Mouse (Mus musculus): ENCODE data around the gene Gm1330. TPM values are rescaled to one million over a fixed set of nuclear protein-coding genes. Genes with fewer than 3 reads are reported as not detected.
"Not testable (repeated sequence)": the region's sequence is repeated elsewhere in the genome, so short reads cannot be mapped to it uniquely, and the experiment has no call there.

Gm1330 gene
- not detected in 2 replicates for polyA plus RNA-seq (2011; ENCODE audit: insufficient read depth, insufficient read length, low read depth, missing spikeins)

GRCm38 (mm10) chr2:149003151-149003550, at the start of gene Gm1330:
TSS of gene Gm1330 (minus strand) at chr2:149003251.
- H3K4me3 ChIP-seq (ENCODE audit: low read depth, low read length), result no peak within 1 kb of the TSS
- H3K9me3 ChIP-seq (replicated peaks; ENCODE audit: control insufficient read depth, insufficient read depth, low read length, poor library complexity, severe bottlenecking), result no peaks in the 10 kb centered on the region
- TF ChIP-seq EP300 (IDR thresholded peaks at IDR 0.05; ENCODE audit: insufficient read depth, low read depth, low read length), result no peak
- no peak for TF ChIP-seq POLR2A (IDR thresholded peaks at IDR 0.05; ENCODE audit: insufficient read depth, low read length)
- no peak for TF ChIP-seq CTCF (IDR thresholded peaks at IDR 0.05; ENCODE audit: low read depth, low read length)
- H3K27ac ChIP-seq (ENCODE audit: insufficient read depth, low read length), result no peak within 1 kb of the TSS
- H3K36me3 ChIP-seq (ENCODE audit: control insufficient read depth, insufficient read depth, low read length, poor library complexity, severe bottlenecking), result no peaks in the 10 kb centered on the region
- H3K4me1 ChIP-seq (ENCODE audit: control insufficient read depth, insufficient read depth, low read length), result no peaks in the 10 kb centered on the region
- no peak within 1 kb of the TSS for H3K9ac ChIP-seq (ENCODE audit: low read depth, poor library complexity, severe bottlenecking)
- H3K27me3 ChIP-seq (ENCODE audit: control insufficient read depth, insufficient read depth, low read length, poor library complexity, severe bottlenecking), result no peaks in the 10 kb centered on the region

- not testable (repeated sequence) for H3K27me3 ChIP-seq (ENCODE audit: control insufficient read depth, insufficient read depth, low read length, poor library complexity, severe bottlenecking); H3K27ac ChIP-seq (ENCODE audit: insufficient read depth, low read length); H3K4me3 ChIP-seq (ENCODE audit: low read depth, low read length); H3K9me3 ChIP-seq (replicated peaks; ENCODE audit: control insufficient read depth, insufficient read depth, low read length, poor library complexity, severe bottlenecking); H3K4me1 ChIP-seq (ENCODE audit: control insufficient read depth, insufficient read depth, low read length); H3K36me3 ChIP-seq (ENCODE audit: control insufficient read depth, insufficient read depth, low read length, poor library complexity, severe bottlenecking); H3K9ac ChIP-seq (ENCODE audit: low read depth, poor library complexity, severe bottlenecking)
Measured at GRCm38 (mm10) chr2:149017137-149017536, 14.1 kb upstream of the Gm1330 start, which contains the start of gene Gm10750. TSS of gene Gm10750 (minus strand) at chr2:149017237.

GRCm38 (mm10) chr2:149004826-149005225, 1.8 kb upstream of the Gm1330 start:
- no peak overlapping the region for H3K4me3 ChIP-seq (ENCODE audit: low read depth, low read length)
- H3K9me3 ChIP-seq (replicated peaks; ENCODE audit: control insufficient read depth, insufficient read depth, low read length, poor library complexity, severe bottlenecking), result no peaks in the 10 kb centered on the region
- no peak overlapping the region for H3K9ac ChIP-seq (ENCODE audit: low read depth, poor library complexity, severe bottlenecking)
- no peaks in the 10 kb centered on the region for H3K36me3 ChIP-seq (ENCODE audit: control insufficient read depth, insufficient read depth, low read length, poor library complexity, severe bottlenecking)
- H3K4me1 ChIP-seq (ENCODE audit: control insufficient read depth, insufficient read depth, low read length), result no peaks in the 10 kb centered on the region
- no peak for TF ChIP-seq EP300 (IDR thresholded peaks at IDR 0.05; ENCODE audit: insufficient read depth, low read depth, low read length)
- no peak for TF ChIP-seq POLR2A (IDR thresholded peaks at IDR 0.05; ENCODE audit: insufficient read depth, low read length)
- TF ChIP-seq CTCF (IDR thresholded peaks at IDR 0.05; ENCODE audit: low read depth, low read length), result no peak
- H3K27ac ChIP-seq (ENCODE audit: insufficient read depth, low read length), result no peak overlapping the region
- no peaks in the 10 kb centered on the region for H3K27me3 ChIP-seq (ENCODE audit: control insufficient read depth, insufficient read depth, low read length, poor library complexity, severe bottlenecking)

- Histone ChIP-seq H3K9me3 (replicated peaks; ENCODE audit: control insufficient read depth, insufficient read depth, low read length, poor library complexity, severe bottlenecking) (no peaks in the 10 kb centered on the region), H3K27ac (ENCODE audit: insufficient read depth, low read length) (no peak overlapping the region), H3K4me3 (ENCODE audit: low read depth, low read length) (no peak overlapping the region), H3K9ac (ENCODE audit: low read depth, poor library complexity, severe bottlenecking) (no peak overlapping the region), H3K36me3 (ENCODE audit: control insufficient read depth, insufficient read depth, low read length, poor library complexity, severe bottlenecking) (no peaks in the 10 kb centered on the region), H3K27me3 (ENCODE audit: control insufficient read depth, insufficient read depth, low read length, poor library complexity, severe bottlenecking) (no peaks in the 10 kb centered on the region), H3K4me1 (ENCODE audit: control insufficient read depth, insufficient read depth, low read length) (no peaks in the 10 kb centered on the region)
- TF ChIP-seq POLR2A (IDR thresholded peaks at IDR 0.05; ENCODE audit: insufficient read depth, low read length) (no peak), CTCF (IDR thresholded peaks at IDR 0.05; ENCODE audit: low read depth, low read length) (no peak), EP300 (IDR thresholded peaks at IDR 0.05; ENCODE audit: insufficient read depth, low read depth, low read length) (no peak)
Measured at GRCm38 (mm10) chr2:148995133-148995532, 7.9 kb downstream of the Gm1330 start.

Other genes with a start within 250 kb of the Gm1330 start
- gene Cst11, start 231.8 kb downstream of the Gm1330 start, polyA plus RNA-seq (2011; ENCODE audit: insufficient read depth, insufficient read length, low read depth, missing spikeins), result not detected in 2 replicates
- gene 8030411F24Rik, start 221.2 kb downstream of the Gm1330 start, polyA plus RNA-seq (2011; ENCODE audit: insufficient read depth, insufficient read length, low read depth, missing spikeins), result not detected in 2 replicates
- gene Cst12, start 213.9 kb downstream of the Gm1330 start, polyA plus RNA-seq (2011; ENCODE audit: insufficient read depth, insufficient read length, low read depth, missing spikeins), result not detected in 2 replicates
- gene Cst8, start 204.5 kb downstream of the Gm1330 start, polyA plus RNA-seq (2011; ENCODE audit: insufficient read depth, insufficient read length, low read depth, missing spikeins), result not detected in 2 replicates
- not detected in 2 replicates for gene Cst13, start 183.2 kb downstream of the Gm1330 start, polyA plus RNA-seq (2011; ENCODE audit: insufficient read depth, insufficient read length, low read depth, missing spikeins)
- gene Cst9, start 168.1 kb downstream of the Gm1330 start, polyA plus RNA-seq (2011; ENCODE audit: insufficient read depth, insufficient read length, low read depth, missing spikeins), result not detected in 2 replicates
- not detected in 2 replicates for gene 9230104L09Rik, start 138.2 kb downstream of the Gm1330 start, polyA plus RNA-seq (2011; ENCODE audit: insufficient read depth, insufficient read length, low read depth, missing spikeins)
- gene Cst3, start 127.6 kb downstream of the Gm1330 start, polyA plus RNA-seq (2011; ENCODE audit: insufficient read depth, insufficient read length, low read depth, missing spikeins), result 299 and 318 TPM in 2 replicates
- gene Gm10750, start 14.0 kb upstream of the Gm1330 start, polyA plus RNA-seq (2011; ENCODE audit: insufficient read depth, insufficient read length, low read depth, missing spikeins), result not detected in 2 replicates